Mouse (Mus musculus): ENCODE results near the gene Lipe.

DNA sequence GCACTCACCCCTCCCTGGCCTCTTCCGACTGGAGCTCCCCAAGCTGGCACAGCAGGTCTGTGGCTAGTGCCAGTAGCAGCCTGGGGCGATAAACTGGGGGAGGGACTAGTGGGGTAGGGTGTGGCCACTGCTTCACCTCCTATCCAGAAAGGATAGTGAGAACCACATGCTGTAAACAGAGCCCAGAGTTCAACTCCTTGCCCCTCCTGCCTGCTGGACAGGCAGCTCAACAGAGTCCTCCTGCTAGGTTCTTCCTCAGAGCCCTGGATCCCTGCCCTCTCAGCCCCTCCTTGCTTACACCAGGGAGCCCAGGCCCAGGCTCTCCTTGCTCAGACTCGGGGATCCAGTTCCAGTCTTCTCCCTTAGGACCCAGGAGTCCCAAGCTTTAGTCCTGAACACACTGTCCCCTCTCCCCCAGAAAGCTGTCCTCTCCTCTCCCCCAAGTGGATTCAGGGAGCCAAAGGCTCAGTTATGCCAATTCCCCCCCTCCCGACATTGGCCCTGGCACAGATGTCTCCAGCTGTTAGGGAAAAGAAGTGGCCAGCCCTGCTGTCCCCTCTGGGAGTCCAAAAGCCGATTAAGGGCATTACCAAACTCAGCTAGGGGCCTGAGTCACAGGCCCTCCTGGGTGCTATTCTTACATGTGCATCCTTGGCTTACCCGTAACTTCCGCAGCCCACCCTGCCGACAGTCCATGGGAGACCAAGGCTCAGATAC lies 8.3 kb downstream of the Lipe start:
- no peak for TF ChIP-seq POLR2A (IDR thresholded peaks at IDR 0.05; ENCODE audit: control insufficient read depth in 1 of 2, insufficient read depth in 1 of 2, low read depth in 1 of 2, low read length in 2 of 2, poor library complexity in 1 of 2)
- TF ChIP-seq CTCF (IDR thresholded peaks at IDR 0.05 in 2 of 3, conservative IDR thresholded peaks at IDR 0.05 in 1 of 3; ENCODE audit: control insufficient read depth in 1 of 3, insufficient read depth in 1 of 3, low read depth in 2 of 3, low read length in 3 of 3, poor library complexity in 1 of 3, severe bottlenecking in 1 of 3): no peak
- no peak for TF ChIP-seq MAFK (IDR thresholded peaks at IDR 0.05; ENCODE audit: borderline replicate concordance, low read depth, low read length)
- TF ChIP-seq ETS1 (IDR thresholded peaks at IDR 0.05; ENCODE audit: low read depth, low read length): peak; percentile 50; the same call in 1 of the 2 replicates
- TF ChIP-seq HCFC1 (IDR thresholded peaks at IDR 0.05; ENCODE audit: low read depth, low read length): no peak
- TF ChIP-seq POLR2AphosphoS2 (IDR thresholded peaks at IDR 0.05; ENCODE audit: low read length): no peak

All from MEL (cell line).